Mouse (Mus musculus) yolk sac, embryonic 10.5 days (tissue): ENCODE measurements at regions not wholly inside any gene's neighbourhood (a gene's known extent, or its start where the extent isn't known, plus 50 kb on each side); places are given as distances from the start of the nearest gene placed in this dataset.
A peak's percentile ranks its signal among the peaks of the same experiment; 100 is the strongest.
"Not testable (repeated sequence)": the region's sequence is repeated elsewhere in the genome, so short reads cannot be mapped to it uniquely, and the experiment has no call there.

Experiments
- DNase-seq: peaks from one replicate; pipeline ENCODE4 v3.0.0-alpha.2; 2017; ENCODE audit warnings: low spot score

GRCm38 (mm10) chr9:85637274-85637673 is 111.9 kb downstream of the Ibtk start:
- no peak for DNase-seq

GRCm38 (mm10) chr9:85636131-85636447 is 113.0 kb downstream of the Ibtk start:
- no peak for DNase-seq

DNA sequence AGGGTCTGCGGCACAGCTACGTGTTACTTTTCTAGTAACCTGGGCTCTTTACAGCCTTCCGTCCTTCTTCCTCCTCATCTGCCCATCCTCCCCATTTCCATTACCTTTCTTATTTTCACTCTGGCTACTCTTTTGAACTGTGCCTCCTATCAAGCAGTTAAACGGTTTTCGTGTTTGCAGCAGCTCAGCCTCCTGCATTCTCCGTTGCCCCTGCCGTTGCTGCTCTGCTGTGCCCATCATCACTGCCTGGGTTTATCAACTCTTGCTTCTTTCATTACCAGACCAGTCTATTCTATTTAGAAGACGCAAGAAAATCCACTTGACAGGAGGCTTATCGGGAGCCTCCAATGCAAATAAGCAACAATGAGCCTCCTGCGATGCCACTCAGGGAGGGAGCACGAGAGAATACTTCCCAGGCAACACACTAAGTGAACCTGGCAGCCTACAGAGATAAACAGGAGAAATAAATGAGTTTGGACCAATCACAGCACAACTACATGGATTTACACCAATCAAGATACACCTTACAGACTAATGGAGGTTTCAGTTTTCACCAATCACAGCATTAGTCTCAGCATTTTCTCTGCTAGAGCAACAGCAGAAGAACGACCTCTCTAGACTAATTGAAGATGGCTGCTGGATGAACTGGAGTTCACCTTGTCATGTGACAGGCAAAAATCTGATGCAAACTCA is 113.5 kb downstream of the Ibtk start:
- DNase-seq = no peak

DNA sequence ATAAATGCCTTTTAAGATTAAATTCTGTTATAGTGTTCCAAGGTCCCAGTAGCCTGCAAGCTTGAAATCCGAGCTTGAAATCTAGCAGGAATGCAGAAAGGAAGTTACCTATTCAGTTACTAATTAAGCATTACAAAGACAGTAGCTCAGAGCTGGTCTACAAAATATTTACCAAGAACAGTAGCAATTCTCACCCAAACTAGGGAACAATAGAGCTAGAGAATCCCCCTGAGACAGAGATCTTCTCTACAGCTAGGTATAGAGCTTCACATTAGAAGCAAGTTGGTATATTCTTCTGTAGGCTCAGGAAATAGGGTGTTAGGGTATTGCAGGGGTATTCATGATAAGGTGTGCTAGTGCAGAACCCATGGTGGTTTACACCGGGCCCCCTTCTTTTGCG is 114.3 kb downstream of the Ibtk start:
- DNase-seq = not testable (repeated sequence)

DNA sequence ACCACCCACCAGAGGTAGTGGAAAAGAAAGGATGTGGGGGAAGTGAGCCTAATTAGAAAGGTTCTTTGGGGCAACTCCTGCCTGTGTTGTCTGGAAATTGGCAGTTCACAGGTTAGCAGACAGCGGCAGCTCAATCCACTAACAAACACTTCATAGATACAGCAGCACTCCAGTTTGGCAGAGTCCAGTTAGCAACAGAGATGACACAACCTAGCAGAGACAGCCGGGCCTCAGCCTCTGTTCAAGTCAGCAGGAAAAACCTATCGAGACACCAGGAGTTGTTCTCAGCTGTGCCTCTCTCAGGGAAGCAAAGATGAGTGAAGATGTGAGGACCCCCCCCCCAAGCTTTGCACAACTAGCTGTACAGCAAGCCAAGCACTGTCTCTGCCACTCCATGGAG is 131.2 kb downstream of the Ibtk start:
- DNase-seq = no peak

DNA sequence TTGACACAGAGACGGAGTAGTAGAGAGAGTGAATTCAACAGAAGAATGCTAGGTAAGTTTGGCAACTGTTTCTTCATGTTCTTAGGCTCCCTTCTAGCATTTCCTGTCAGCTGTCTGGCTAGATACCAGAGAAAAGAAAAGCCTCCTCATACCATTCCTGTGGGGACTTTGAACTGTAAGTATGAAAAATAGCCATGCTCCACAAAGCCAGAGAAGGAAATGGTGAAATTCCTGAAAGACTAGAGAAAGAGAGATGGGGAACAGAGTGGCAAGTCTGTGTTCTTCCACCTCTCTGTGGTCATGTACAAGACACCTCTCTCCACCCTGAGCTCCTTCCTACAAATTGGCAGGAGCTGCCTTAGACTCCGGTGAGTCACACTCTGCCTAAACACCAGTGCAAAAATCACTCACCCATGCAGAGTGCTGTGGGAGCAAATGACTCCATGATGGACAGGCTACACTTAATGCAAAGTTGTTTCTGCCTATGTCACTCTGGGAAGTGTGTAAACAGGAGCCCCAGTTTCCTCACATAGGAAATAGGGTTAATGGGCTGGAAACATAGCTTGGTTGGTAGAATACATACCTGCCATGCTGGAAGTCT is 131.9 kb downstream of the Ibtk start:
- DNase-seq = no peak

- no peak for DNase-seq
Observed at GRCm38 (mm10) chr9:85616266-85616869, 132.8 kb downstream of the Ibtk start.

GRCm38 (mm10) chr9:85609152-85609551 is 140.0 kb downstream of the Ibtk start:
- DNase-seq = no peak

GRCm38 (mm10) chr9:85596959-85597358 is 152.2 kb downstream of the Ibtk start:
- no peak for DNase-seq

GRCm38 (mm10) chr9:85593867-85594266 is 155.3 kb downstream of the Ibtk start:
- no peak for DNase-seq

GRCm38 (mm10) chr9:85592639-85593038 is 156.5 kb downstream of the Ibtk start:
- DNase-seq = no peak

- no peak for DNase-seq
Observed at GRCm38 (mm10) chr9:85589210-85589609, 159.9 kb downstream of the Ibtk start.

GRCm38 (mm10) chr9:85588077-85588476 is 161.1 kb downstream of the Ibtk start:
- peak; percentile 40 for DNase-seq

DNA sequence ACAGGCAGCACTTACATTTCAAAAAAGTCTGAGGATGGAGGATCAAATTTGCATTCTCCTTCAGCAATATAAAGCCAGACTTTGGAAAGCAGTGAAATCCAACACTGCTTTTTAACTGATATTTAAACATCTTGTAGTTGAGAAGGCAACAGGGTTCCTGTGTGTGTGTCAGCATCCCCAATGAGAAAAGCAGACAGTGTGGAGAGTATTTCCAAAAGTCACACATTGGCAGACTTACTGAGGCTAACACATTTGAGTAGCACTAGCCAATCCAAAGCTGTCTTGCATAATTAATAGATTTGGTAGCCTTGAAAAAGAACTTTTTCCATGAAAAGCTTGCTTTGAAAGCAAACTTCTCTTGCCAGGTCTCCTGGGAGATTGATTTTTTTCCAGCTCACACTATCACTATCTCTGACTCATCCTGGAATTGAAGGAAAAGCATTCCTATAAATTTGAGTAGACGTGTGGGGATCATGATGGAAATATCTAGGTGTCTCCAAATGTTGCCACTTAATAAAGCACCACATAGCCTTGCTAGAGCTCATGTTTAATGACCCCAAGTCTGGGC is 168.0 kb downstream of the Ibtk start:
- DNase-seq = no peak

DNA sequence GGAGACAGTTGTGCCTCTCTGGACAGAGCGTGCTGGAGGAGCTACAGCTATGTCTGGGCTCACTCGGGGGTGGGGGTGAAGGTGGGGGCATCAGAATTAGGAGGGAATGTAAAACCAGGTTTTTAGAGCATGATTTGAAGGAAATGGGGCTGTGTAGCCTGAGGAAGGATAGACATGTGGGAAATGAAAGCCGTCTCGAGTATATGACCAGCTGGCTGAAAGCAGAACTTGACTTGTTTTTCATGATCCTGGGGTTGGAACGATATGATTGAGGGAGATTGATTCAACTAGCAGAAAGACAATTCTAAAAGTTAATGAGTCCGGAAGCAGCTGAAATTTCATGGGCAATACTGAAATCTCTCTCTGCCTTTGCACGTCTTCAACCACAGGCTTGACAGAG is 171.3 kb downstream of the Ibtk start:
- no peak for DNase-seq

- no peak for DNase-seq
Observed at GRCm38 (mm10) chr9:85577338-85577737, 171.8 kb downstream of the Ibtk start.

DNA sequence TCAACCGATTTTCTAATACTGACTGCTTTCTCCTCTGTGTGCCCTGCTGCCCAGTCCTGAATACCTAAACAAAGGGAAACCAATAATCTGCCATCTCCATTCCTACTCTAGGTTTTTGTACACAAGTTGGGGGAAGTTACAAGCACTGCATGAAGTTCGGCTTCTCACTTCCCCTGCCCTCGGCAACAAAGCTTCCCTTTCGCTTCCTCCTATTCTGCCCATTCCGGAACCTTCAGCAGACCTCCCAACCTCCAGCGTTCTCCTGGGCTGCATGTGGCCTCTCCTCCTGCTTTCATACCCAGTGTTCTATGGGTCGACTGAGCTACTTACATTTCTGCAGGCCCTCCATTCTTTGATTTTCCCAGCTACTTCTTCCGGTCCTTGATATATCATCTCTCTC is 180.3 kb downstream of the Ibtk start:
- DNase-seq = no peak

DNA sequence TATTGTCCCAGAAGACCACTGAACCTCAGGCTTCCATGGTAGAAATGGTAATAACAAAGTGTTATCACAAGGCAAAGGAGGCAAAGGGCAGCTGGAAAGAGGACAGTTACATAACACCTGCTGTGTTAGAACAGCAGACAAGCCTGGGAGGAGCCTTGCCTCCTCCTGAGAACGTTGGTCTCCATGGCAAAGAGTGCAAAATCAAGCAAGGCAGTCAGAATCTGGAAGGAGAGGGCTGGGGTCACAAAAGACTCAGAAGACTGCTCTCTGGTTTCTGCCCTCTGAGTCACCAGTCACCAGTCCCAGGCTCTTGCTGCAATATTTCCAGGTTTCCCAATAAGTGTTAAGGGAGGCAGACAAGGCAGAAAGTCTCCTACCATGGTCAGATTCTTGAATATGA is 197.3 kb downstream of the Ibtk start:
- peak; percentile 31 for DNase-seq

DNA sequence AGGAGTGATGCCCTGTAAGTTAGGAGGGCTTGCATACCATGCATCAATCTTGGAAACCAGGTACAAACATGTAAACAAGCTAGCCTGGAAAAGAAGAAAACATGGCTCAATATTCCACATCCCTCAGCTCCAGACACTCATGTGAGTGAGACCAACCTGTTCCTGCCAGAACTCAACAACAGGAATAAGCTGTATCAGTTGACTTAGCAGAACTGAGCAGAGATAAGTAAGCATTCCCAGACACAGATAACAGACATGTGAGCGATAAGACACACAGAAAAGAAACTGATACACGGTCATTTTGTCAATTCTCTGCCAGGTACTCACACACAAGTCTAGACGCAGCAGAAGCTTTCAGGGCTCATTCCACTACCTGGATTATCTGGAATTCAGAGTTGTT is 198.7 kb downstream of the Ibtk start:
- no peak for DNase-seq

- no peak for DNase-seq
Observed at GRCm38 (mm10) chr9:85546226-85546625, 202.9 kb downstream of the Ibtk start.

- no peak for DNase-seq
Observed at GRCm38 (mm10) chr9:85545566-85545965, 203.6 kb downstream of the Ibtk start.

GRCm38 (mm10) chr9:85538557-85538956 is 210.6 kb downstream of the Ibtk start:
- no peak for DNase-seq

DNA sequence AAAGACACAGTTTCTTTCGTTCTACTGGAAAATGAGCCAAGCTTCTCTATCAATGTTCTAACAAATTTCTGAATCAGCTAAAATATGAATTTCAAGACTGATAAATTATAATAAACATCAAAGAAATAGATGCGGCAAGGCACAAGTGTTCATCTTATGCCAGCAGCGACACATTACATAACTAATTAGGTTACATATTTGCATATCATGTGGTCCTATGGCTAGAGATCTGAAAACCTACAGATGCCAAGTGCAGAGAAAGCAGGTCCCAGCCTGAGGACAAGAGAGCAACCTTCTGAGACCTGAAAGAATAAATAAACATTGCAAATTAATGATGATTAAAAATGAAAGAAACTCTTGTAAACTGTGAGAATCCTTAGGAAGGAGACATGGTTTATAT is 201.3 kb upstream of the Tent5a start:
- DNase-seq = no peak

GRCm38 (mm10) chr9:85524733-85525132 is 197.6 kb upstream of the Tent5a start:
- DNase-seq = no peak
